Comparison of ENCODE assay signal across 9 mouse cellular contexts in the genomic region with DNA sequence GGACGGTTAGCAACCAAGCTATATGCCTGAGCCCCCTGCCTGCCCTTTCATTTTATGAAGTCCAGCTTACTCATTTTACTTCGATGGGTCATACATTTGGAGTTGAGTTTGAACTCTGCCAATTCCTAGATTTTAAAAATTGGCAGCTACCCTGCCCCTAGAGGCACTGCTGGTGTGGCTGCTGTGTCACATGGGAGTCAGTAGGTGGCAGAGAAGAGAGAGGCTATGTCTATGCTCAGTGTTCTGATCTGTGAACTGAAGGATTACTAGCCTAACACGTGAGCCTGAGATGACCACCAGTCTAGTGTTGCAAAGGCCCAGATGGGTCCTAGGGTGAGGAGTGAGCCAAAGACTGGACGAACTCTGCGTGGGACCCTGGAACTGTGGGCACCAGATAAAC. TPM values are rescaled to one million over a fixed set of nuclear protein-coding genes. Genes with fewer than 3 reads are reported as not detected.
A peak's percentile ranks its signal among the peaks of the same experiment; 100 is the strongest.
DNase-seq lines count a peak whose midpoint lies in the region; ATAC-seq and TF ChIP-seq lines count a peak whose summit lies in the region.
"Had no signal": no experiment of that assay in that cellular context is flagged by ENCODE, and none has a peak within 500 bp of the region (broad histone marks: within the 10 kb centered on the region; RNA-seq: fewer than 3 reads in every experiment).

No protein-coding gene starts in this region.

- H3K4me1 ChIP-seq in cerebellum, adult 2 months (ENCODE audit: control insufficient read depth, insufficient read depth, low read length): no peaks in the 10 kb centered on the region; the same call in 1 of the 2 replicates
- no peaks in the 10 kb centered on the region; the same call in 1 of the 2 replicates for H3K4me1 ChIP-seq in midbrain, embryonic 11.5 days (ENCODE audit: control insufficient read depth, insufficient read depth, low read length)

- TF ChIP-seq CTCF in cerebellum, adult 2 months (IDR thresholded peaks at IDR 0.05; ENCODE audit: borderline replicate concordance, insufficient read depth, low read depth, low read length): peak; percentile 31; the same call in 1 of the 2 replicates

- no peak overlapping the region for H3K27ac ChIP-seq in cerebellum, adult 2 months (ENCODE audit: insufficient read depth, low read length)
- no peak overlapping the region for H3K27ac ChIP-seq in midbrain, embryonic 11.5 days (ENCODE audit: low read depth, low read length)
- H3K27ac ChIP-seq: neural tube, embryonic 13.5 days had no signal

- WGBS in cerebellum, adult 2 months: 55% methylated on average over 5 of the region's 5 CpGs
- 59% methylated on average over 5 of the region's 5 CpGs for WGBS in midbrain, embryonic 11.5 days

- no peak overlapping the region for H3K4me3 ChIP-seq in cerebellum, adult 2 months (replicated peaks; ENCODE audit: insufficient read depth, low read depth, low read length)
- H3K4me3 ChIP-seq in midbrain, embryonic 11.5 days (ENCODE audit: low read depth, low read length): no peak overlapping the region
- H3K4me3 ChIP-seq: neural tube, embryonic 13.5 days had no signal

- no peaks in the 10 kb centered on the region for H3K36me3 ChIP-seq in splenic B cell, adult 2 months (ENCODE audit: control insufficient read depth, insufficient read depth, low read length, poor library complexity, severe bottlenecking)
- no peaks in the 10 kb centered on the region for H3K36me3 ChIP-seq in midbrain, embryonic 11.5 days (ENCODE audit: control insufficient read depth, insufficient read depth, low read length)
- H3K36me3 ChIP-seq: neural tube, embryonic 13.5 days had no signal

- H3K27me3 ChIP-seq in cerebellum, adult 2 months (ENCODE audit: control insufficient read depth, insufficient read depth, low read length): no peaks in the 10 kb centered on the region
- no peaks in the 10 kb centered on the region for H3K27me3 ChIP-seq in splenic B cell, adult 2 months (ENCODE audit: control insufficient read depth, insufficient read depth, low read length, poor library complexity, severe bottlenecking)
- no peaks in the 10 kb centered on the region; the same call in 1 of the 2 replicates for H3K27me3 ChIP-seq in midbrain, embryonic 11.5 days (ENCODE audit: control insufficient read depth, insufficient read depth, low read length)

- H3K9me3 ChIP-seq in midbrain, embryonic 11.5 days (ENCODE audit: control insufficient read depth, low read length): no peaks in the 10 kb centered on the region
- H3K9me3 ChIP-seq: neural tube, embryonic 13.5 days had no signal

- no peak for TF ChIP-seq POLR2A in cerebellum, adult 2 months (IDR thresholded peaks at IDR 0.05; ENCODE audit: borderline replicate concordance, insufficient read depth, low read length)

- no peak overlapping the region for H3K4me2 ChIP-seq in midbrain, embryonic 11.5 days
- H3K4me2 ChIP-seq: neural tube, embryonic 13.5 days had no signal

- peak in 1 of 2 experiments; percentile 9 for DNase-seq in cerebellum, adult 2 months
- no peak for DNase-seq in cerebellum, postnatal 36 days
- DNase-seq in kidney, postnatal 36 days: peak; percentile 43 to 58
- no peak for DNase-seq in kidney, adult 18-20 months
- peak; percentile 13 for DNase-seq in embryo, embryonic 10.5 days (ENCODE audit: low spot score)
- peak; percentile 60 for DNase-seq in splenic B cell, adult 2 months (ENCODE audit: low read depth, low spot score)
- DNase-seq in midbrain, embryonic 11.5 days (ENCODE audit: low spot score, missing footprints): no peak
- DNase-seq in frontal cortex, postnatal 14 days (ENCODE audit: low spot score in 2 of 2): no peak

- no peak for ATAC-seq in midbrain, embryonic 11.5 days (ENCODE audit: low FRiP score)

- no peak overlapping the region for H3K9ac ChIP-seq in midbrain, embryonic 11.5 days (ENCODE audit: low read length)
- H3K9ac ChIP-seq: neural tube, embryonic 13.5 days had no signal

RNA-seq across cellular contexts. Expression of gene Nod1, which starts 2.1 kb away (rescaled TPM):
- 6.6 and 8.0 TPM in 2 replicates for polyA plus RNA-seq in cerebellum, adult 2 months (2012; rRNA removed)
- 1.9 and 2.1 TPM in 2 replicates for polyA plus RNA-seq in midbrain, embryonic 11.5 days (2014; fragmentation: Nextera tagmentation; extraction: Ambion mirVana)

RNA-seq across cellular contexts. Expression of gene Ggct, which starts 18.2 kb away (rescaled TPM):
- polyA plus RNA-seq in cerebellum, adult 2 months (2012; rRNA removed): 17.2 and 21.0 TPM in 2 replicates
- polyA plus RNA-seq in midbrain, embryonic 11.5 days (2014; fragmentation: Nextera tagmentation; extraction: Ambion mirVana): 12.9 and 14.4 TPM in 2 replicates

Comparison
In these comparisons a context has a peak if more than half of its experiments do, and no peak if none do; other contexts are left out.
1. DNase-seq: peak in kidney, postnatal 36 days (2 of 2), embryo, embryonic 10.5 days (single experiment) and splenic B cell, adult 2 months (single experiment); none in cerebellum, postnatal 36 days (0 of 2), kidney, adult 18-20 months (single experiment), midbrain, embryonic 11.5 days (single experiment) and frontal cortex, postnatal 14 days (0 of 2).